Mouse (Mus musculus) neural tube, embryonic 10.5 days (tissue): Measurements from ENCODE around the gene Pld1.
A peak's percentile ranks its signal among the peaks of the same experiment; 100 is the strongest.

Source experiments
- DNase-seq: peaks from one replicate; pipeline ENCODE4 v3.0.0-alpha.2; 2017; ENCODE audit warnings: low spot score; ENCODE audit errors: extremely low spot score

Pld1 gene

GRCm38 (mm10) chr3:28041236-28041635, 102.7 kb downstream of the Pld1 start:
- DNase-seq = no peak

- DNase-seq = no peak
Observed at GRCm38 (mm10) chr3:28042366-28042765, 103.9 kb downstream of the Pld1 start.

- no peak for DNase-seq
Observed at GRCm38 (mm10) chr3:28047599-28047998, 109.1 kb downstream of the Pld1 start.

GRCm38 (mm10) chr3:28049526-28049925, 111.0 kb downstream of the Pld1 start:
- no peak for DNase-seq

DNA sequence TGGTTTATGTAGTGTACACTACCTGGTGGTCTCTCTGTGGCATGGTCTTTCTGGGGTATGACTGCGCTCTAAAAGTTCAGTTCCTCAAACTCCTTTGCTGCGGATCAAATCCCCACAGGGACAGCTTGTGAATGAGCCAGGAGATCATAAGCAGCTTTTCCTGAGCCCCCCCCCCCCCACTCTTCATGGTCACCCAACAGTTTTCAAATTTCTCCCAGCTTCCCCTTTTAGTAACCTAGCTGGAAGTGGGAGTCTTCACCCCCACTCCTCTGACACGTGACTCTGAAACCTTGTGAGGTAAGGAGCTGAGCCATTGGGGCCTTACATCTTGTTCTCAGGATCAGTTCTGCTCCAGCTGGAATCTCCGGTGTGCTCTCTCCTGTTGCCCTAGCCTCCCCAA, 114.6 kb downstream of the Pld1 start:
- no peak for DNase-seq

DNA sequence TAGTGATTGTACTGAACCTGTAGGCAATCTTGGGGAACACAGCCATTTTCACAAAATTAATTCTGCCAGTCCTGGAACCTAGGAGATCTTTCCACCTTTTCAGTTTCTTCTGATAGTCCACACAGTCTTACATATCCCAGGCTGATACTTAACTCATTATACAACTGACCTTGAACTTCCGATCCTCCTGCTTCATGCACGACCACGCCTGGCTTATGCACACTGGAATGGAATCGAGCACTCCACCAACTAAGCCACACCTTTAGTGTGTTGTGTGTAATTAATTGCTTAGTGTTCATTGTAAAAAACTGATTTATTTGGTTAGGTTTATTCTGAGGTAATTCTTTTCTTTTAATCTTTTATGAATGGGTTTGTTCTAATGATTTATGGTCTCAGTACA, 122.2 kb downstream of the Pld1 start:
- no peak for DNase-seq

- DNase-seq = no peak
Observed at GRCm38 (mm10) chr3:28061155-28061554, 122.7 kb downstream of the Pld1 start.

DNA sequence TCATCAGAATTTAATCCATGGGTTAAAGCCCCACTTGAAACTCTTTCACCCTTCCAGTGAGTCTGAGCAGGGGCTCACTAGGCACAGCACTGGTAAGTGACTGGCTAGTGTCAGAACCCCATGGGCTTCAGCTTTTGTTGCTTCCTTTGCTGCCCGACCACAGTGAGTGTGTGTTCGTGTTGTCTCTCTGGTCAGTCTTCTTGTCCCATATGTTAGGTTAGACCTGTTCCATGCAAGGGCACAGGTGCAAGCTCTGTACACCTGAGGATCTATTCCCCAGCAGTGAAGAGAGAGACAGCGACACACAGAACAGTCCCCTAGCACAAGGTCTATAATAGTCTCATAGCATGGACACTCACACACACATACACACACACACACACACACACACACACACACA, 140.7 kb downstream of the Pld1 start:
- no peak for DNase-seq

DNA sequence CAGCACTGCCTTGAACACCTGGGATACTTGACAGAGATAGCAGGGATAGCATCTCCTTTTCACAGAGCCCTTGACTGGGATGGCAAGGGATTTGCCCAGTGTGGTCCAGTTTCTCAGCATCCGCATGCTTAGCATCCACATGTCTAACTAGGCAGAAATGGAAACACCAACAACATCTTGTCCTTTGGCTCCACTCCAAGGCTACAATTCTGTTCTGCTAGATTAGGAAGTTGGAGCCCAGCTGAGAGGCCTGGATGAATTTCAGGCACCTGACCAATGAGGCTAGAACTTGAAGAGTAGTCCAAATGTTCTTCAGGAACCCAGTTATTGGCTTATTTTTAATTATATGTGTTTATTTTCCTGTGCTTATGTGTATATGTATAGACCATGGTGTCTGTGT, 141.6 kb downstream of the Pld1 start:
- no peak for DNase-seq

- no peak for DNase-seq
Observed at GRCm38 (mm10) chr3:28081012-28081411, 142.5 kb downstream of the Pld1 start.

DNA sequence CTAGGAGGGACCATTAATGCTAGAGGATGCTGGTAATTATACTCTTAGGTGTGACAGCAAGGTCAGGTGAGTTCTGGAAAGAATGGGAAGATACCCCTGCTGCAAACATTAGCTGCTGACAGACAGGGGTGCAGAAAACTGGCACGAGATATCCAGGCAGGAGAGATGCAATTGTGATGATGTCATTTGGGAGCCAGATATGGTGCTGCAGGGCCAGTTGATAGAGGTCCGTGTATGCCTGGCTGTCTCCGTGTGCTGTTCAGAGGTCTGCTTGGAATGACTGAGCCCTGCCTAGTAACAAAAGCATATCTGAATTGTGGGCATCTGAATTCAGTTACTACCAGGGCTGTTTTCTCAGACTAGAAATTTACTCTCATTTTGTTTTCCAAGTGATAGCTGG, 144.7 kb downstream of the Pld1 start:
- no peak for DNase-seq

DNA sequence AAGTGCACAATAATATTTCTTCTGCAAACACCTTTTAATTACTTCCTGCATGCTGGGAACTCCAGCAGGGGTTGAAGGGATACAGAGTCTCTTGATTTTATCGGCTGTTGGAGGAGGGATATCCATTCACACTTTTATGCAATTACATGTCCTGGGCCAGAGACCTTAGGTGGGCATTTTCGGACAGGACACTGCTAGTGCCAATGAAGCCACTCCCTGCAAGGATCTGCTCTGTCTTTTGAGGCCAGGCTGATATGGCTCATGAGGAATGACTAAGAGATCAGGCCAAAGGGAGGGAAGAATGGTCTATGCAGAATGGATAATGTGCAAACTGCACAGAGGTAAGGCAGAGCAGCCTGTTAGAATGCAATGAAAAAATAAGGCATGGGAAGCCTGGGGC, 145.8 kb downstream of the Pld1 start:
- DNase-seq = no peak

GRCm38 (mm10) chr3:28091296-28091695, 152.8 kb downstream of the Pld1 start:
- no peak for DNase-seq

DNA sequence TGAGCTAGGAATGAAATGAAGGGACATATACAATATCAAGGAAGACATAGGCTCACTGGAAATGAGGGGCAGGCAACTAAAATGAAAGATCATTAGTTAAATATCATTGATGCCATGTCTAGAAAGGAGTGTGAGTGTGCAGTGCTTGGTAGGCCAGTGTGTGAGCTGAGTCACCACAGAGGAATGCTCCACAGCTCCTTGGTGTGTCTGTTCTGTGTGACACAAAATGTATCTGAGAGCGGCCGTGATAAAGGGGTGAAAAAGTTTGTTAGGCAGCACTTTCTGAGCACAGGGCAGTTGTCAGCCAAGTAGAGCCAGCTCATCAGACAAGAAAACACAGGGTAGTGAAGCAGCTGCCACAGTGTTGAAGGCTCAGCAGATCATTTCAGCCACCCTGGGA, 153.2 kb downstream of the Pld1 start:
- no peak for DNase-seq

- DNase-seq = no peak
Observed at GRCm38 (mm10) chr3:28093684-28094302, 155.3 kb downstream of the Pld1 start.

DNA sequence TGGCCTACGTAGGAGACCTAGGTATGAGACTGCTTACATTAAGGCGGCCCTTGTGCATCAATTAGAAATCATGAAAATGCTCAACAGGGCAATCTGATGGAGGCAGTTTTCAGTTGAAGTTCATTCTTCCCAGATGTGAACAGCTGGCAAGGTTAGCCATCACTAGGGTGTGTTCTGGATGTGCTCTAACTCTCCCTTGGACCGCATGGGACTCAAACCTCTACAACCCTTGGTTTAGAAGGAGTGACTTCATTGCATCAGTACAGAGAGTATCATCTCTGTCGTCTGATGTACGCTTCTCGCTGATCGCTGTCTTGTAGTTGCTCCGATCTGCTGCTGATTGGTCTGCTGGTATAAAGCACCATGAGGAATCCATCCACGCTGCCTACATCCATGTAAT, 157.0 kb downstream of the Pld1 start:
- DNase-seq = no peak

GRCm38 (mm10) chr3:28099175-28099574, 160.7 kb downstream of the Pld1 start:
- DNase-seq = no peak

- no peak for DNase-seq
Observed at GRCm38 (mm10) chr3:28104992-28105391, 166.5 kb downstream of the Pld1 start.

DNA sequence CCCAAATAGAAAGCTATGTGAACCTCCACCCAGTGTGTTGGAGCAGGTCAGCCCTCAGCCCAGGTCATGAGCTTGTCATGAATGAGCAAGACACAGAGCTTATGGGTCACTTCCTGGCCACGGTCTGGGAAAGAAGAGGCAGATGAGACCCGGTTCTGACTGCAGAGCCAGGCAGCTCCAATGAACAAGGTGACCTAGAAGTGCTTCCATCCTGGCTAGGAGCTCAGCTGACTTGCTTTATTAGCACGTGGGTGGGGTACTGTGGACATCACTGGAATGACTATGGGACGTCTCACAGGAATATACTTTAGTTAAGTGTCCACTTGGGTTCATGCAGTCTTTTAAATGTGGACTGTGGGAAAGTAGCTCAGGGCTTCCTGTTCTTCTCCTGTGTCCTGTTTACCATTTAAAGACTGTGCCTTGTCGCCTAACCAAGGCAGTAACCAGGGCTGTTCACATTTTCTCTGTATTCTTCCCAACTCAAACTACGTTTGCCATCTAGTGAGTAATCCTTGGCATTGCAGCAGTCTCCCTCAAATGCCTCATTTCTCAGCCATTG, 169.0 kb downstream of the Pld1 start:
- peak; percentile 18 for DNase-seq

DNA sequence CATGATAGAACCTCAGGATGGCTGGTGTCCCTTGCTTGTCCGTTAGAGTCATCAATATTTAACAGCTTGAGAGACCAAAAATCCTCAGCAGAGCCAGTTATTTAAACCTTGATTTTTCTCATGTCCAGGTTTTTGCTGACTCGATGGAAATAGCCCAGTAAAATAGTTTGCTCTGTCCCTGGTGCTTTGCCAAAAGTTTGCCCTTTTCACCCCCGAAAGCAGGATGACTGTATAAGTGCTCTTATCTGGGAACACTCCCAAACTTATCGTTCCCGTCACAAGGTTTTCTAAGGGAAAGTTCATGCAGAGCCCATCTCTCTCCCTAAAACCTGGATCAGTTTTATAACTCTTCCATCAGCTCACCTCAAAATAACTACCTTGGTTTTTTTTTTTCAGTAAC, 173.0 kb downstream of the Pld1 start:
- DNase-seq = no peak

DNA sequence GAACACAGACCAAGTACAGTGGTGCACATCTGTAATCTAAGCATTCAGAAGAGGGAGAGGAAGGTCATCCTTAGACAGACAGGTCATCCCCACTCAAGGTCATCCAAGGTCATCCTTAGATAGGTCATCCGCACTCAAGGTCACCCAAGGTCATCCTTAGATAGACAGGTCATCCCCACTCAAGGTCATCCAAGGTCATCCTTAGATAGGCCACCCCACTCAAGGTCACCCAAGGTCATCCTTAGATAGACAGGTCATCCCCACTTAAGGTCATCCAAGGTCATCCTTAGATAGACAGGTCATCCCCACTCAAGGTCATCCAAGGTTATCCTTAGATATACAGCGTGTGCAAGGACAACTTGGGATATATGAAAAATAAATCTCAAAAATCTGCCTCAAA, 175.4 kb downstream of the Pld1 start:
- no peak for DNase-seq

DNA sequence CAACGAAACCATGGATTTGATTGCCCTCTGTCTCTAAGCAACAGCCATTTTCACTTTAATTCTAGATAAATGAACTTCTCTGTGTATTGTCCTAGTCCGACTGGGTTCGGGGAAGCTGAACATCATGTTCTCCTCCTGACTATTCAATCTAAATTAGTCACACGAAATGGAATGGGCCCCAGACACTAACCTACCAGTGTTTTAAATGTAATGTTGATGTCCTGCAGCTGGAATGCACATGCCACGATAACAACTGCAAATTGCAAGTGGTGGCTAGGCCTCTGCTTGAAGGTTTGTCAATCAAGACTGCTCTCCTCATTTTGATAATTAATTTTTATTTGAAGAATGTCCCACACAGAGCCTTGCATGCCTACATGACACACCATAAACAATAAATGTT, 203.2 kb downstream of the Pld1 start:
- DNase-seq = no peak

GRCm38 (mm10) chr3:28142121-28142520, 203.6 kb downstream of the Pld1 start:
- DNase-seq = no peak

DNA sequence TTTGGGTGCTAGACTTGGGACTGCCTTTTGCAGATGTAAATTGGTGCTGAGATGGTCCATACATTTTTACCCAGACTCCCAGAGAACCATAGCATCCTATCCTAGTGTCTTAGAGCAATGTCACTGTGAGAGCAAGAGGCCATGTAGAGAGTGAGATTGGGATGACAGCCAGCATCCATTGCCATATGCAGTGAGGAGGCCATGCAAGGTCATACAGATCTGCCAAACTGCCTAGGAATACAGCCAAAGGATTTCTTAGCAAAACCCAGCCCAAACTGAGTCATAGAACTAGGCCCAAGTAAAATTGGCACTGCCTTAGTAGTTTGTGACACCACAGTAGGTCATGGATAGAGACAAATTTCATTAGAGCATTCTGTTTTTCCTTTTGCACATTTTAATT, 206.2 kb downstream of the Pld1 start:
- no peak for DNase-seq
